Mouse (Mus musculus) G1E-ER4 (cell line): ENCODE measurements around the gene Rims3. TPM values are rescaled to one million over a fixed set of nuclear protein-coding genes. Genes with fewer than 3 reads are reported as not detected.
A peak's percentile ranks its signal among the peaks of the same experiment; 100 is the strongest.

Source experiments
- GATA1 ChIP-seq: IDR thresholded peaks from one replicate; pipeline ENCODE4 v1.8.0; 2012; ENCODE audit warnings: low read length, inconsistent platforms
- polyA plus RNA-seq: library from polyadenylated mRNA; stranded (reverse); fragments of >175 nt; gene quantifications from 2 replicates; pipeline ENCODE4 v1.2.3, GENCODE M21; 2012

The Rims3 gene
- polyA plus RNA-seq, 1 experiment: not detected

DNA sequence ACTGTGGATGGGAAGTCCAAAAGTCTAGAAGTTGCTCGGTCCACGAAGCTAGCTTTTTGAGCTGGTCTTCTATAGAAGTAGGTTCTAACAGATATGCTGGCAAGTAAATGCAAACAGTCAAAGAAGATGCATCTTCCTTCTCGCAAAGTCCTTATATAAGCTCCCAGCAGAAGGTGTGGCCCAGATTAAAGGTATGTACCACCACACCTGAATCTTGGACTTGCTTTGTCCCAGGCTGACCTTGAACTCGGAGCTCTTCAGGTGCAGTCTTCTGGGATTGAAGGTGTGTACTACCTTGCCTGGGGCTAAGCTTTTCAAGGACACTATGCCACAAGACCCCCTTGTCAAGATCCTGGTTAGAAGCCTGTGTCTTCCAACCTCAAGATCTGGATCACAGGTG is 23.1 kb upstream of the Rims3 start, which contains the start of gene Nfyc:
Gene Nfyc (minus strand): TSS at position 101 of the 400 bp plus-strand sequence.
- no peak for TF ChIP-seq GATA1

DNA sequence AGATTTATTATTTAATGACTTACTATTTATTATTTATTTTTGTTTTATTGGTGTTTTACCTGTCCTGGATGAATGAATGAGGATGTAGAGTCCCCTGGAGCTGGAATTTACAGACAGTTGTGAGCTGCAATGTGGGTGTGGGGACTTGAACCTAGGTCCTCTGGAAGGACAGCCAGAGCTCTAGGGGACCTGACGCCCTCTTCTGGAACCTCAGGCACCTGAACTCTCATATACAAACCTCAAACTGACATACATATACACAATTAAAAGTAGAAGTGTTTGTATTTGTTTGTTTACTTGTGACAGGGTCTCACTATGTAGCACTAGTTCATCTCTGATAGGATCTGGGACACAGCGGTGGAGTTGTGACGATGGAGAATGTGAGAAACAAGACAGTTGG is 13.3 kb upstream of the Rims3 start:
- no peak for TF ChIP-seq GATA1

DNA sequence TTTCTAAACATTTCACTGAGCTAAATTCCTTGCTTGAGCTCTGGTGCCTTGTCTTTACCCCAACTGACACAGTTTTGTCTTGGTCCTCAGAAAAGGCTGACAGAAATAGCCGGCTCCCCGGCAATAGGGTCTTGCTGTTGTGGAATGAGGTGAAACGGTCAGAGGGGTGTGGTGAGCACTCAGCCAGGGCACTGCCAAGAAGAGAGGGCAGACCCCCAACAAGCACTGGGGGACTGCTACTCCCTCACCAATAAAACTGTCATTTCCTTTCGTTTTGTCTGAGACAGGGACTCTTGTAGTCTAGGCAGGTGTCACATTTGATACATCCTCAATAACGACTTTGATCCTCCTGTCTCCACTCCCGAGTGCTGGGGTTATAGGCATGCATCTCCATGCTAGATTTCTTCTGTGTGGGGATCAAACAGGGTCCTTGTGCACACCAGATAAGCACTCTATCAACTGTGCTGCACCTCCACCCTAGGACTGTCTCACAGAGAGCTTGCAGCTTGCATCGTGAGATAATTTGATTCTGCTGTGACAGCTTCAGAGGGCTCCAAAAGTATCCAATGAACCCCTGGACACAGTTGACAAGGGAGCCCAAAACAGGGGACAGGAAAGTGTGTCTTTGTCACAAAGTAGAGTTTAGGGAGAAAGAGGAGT is 10.1 kb upstream of the Rims3 start:
- peak; percentile 74 for TF ChIP-seq GATA1

DNA sequence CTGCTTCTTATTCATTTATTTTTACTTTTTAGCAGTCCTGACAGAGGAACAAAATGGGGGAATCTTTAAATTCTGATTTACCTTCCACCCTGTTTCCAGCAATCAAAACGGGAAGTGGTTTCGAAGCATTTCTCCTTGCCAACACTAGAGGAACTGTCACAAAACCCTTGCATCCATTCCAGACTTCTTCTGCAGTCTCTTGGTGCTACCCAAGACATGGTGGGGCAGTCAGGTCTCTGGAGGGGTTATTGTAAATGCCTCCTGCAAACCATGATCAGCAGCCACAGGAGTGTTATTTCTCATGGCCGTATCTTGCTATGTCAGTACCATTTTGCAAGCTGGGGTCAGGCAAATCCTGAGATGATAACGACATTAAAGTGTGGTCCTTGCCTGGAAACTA is 9.5 kb upstream of the Rims3 start:
- TF ChIP-seq GATA1: no peak

DNA sequence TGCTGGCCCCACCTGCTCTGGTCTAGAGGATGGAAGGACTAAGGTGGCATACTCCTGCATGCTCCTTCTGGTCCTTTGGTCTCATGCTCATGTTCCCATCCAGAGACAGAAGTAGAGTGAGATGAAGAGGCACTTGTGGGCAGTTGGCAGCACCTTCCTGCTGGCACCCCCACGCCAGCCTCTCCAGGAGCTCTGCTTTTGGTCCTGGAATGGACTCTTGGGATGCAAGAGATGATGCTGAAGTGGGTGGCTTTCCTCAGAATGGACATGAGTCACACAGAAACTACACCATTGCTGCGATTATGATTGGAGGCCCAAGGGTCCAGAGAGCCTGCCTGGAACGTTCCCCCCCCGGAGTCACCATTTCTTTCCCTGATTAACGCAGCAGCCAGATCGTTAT is 5.7 kb upstream of the Rims3 start:
- no peak for TF ChIP-seq GATA1

DNA sequence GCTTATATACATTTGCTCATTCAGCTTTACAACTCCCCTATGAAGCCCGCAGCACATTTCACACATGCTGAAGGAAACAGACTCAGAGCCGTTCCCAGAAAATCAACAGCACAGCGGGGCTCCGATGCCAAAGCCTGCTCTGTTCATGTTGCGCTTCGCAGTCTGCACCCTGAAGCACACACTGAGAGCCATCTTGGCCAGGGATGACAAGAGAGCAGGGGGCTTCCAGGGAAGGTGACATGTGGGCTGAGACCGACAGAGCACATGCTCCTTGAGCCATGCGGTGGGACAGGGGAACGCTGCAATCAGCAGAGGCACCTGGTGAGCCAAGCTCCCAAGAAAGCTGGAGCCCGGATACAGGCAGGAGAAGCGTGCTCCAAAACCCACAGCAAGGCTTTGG is 5.2 kb upstream of the Rims3 start:
- no peak for TF ChIP-seq GATA1

DNA sequence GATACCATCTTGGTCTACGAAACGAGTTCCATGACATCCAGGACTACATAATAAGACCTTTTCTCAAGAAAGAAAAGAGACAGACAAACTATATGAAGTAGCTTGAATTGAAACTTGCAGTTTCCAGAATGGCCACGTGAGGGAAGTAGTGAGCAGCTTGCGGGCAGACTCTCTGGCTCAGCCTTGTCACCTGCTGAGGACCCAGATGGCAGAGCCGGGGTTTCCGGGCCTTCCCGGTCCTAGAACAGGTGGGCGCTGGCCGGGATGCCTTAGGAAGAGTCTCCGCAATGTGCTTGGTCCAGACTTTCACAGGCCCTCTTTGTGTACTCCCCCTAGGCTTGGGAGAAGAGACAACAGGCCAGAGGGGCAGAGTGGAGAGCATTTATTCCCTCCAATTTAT is 3.7 kb upstream of the Rims3 start:
- no peak for TF ChIP-seq GATA1

DNA sequence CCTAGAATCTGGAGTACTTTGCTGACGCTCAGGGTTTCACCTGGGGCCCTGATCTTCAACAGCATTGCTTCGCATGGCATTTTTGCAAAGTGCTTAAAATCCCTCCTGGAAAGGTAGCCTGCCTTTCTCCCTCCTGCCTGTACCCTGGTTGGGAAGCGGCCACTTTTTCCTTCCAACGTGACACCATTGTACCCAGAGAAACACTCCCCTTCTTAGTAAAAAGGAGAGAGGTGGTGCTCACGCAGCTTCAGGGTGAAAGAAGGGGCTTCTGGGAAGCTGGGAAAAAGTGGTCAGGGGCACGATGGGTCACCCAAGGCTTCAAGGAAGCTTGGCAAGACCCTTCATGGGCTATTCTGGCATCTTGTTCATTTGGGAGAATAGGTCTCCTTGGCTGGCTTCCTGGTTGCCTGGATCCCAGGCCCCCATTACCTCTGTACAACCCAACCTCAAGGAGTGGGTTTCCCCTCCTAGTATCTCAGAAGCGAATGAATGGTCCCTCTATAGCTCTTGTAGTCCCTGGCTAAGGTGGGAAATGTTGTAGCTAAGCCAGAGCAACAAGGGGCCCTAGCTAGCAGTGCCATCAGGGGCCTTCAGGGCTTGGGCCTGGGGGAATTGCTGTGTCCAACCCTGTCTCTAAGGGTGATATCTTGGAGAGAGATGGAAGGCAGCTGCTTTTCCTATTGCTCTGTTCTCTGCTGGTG is 894 bp downstream of the Rims3 start:
- TF ChIP-seq GATA1: no peak

DNA sequence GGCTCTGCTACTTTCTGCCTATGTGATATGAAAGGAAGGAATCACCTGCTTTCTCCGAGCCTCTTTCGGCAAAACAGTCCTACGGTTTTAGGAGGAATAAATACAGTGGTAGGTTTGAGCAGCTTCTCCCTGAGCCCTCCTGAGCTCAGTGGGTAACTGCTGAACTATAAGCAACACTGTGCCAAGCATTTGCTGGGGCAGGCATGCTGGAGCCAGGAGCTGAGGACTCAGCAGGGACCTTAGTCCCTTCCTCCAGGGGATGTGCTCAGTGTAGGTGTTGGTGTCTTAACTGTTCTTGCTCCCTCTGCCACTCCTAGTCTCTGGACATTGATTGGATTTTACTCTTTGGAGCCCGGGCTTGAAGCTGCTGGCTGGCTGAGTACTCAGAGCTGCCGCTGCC is 1.8 kb downstream of the Rims3 start:
- no peak for TF ChIP-seq GATA1

DNA sequence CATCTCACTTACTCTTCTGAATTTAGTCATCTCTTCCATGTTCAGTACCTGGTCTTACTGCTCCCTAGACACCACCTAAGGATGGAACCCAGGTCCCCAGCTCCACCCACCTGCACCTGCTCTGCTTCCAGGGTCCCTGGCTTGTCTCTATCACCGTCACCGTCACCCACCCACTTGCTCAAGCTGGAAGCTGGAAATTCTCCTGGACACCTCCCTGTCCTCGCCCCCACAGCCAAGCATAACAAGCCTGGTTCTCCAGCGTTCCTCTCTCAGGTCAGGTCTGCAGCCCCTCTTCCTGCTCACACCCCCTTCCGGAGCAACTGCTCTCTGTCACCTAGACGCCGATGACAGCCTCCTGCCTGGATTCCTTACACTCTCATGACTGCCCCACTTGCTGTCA is 5.2 kb downstream of the Rims3 start:
- no peak for TF ChIP-seq GATA1

DNA sequence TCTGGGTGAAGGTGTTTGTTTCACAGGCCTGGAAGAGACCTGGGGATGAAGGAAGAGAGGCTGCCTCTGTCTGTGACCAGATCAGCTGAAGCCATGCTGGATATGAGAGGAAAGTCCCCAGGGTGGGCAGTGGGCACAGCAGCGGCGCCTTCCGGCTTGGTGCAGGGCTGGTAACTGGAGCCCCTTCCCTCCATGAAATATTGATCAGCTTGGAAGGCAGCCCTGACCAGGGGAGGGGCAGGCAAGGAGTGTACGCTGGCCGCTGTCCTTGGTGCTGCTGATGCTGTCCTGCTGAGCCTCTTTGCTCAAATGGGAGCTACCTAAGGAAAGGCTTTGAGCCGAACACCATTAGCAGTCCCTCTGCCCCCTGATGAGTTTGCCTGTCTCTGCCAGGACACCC is 11.6 kb downstream of the Rims3 start:
- no peak for TF ChIP-seq GATA1

DNA sequence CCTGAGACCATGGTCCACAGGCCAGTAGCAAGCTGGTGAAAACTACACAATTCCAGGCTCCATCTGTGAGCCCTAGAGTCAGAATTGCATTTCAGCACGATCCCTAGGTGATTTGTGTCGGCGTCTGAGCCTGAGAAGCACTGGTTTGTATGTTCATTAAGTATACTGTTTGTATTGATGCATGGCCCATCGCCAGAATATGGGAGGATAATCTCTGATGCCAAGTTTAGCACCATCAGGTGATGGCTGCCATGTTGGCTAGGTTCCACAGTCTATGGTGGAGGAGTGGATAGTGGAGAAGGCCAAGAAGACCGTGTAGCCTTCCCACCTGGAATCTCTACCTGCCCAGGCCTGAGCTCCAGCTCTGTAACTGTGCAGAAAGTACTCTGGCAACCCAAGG is 13.6 kb downstream of the Rims3 start:
- TF ChIP-seq GATA1: no peak

DNA sequence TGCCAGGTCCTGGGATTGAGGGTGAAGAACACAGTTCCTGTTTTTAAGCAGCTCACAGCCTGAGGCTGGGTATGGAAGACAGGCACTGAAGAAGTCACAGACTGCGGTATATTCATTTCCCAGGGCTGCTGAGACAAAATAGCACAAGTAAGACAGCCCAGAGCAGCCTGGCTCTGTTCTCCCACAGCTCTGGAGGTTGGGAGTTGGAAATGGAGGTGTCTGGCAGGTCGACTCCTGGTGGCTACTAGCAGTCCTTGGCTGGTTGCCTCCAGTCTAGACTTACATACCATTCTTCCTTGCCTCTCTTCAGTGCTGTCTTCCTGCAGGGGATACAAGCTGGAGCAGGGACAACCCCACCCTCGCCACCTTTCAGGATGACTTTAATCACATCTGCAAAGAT is 14.4 kb downstream of the Rims3 start:
- no peak for TF ChIP-seq GATA1

DNA sequence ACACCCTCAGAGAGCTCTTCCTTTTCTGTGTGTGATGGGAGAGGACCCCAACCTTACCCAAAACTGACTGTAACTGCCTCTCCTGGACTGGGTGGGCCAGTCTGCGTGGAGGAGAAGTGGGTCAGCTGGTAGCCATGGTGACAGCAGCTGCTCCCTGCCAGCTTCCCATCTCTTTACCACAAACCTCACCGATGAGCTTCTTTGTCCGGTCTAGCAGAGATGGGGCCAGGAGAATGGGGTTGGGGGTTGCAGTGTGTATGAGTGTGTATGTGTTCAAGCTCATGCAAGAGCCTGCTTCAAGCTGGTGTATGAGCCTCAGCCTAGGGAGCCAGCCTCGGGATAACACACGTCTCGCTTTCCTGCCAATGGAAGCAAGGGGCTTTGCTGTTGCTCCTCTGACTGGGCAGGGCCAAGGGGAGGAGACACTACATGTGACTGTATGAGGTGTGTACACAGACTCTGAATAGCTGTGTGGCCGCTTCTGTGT is 15.7 kb downstream of the Rims3 start:
- TF ChIP-seq GATA1: no peak

DNA sequence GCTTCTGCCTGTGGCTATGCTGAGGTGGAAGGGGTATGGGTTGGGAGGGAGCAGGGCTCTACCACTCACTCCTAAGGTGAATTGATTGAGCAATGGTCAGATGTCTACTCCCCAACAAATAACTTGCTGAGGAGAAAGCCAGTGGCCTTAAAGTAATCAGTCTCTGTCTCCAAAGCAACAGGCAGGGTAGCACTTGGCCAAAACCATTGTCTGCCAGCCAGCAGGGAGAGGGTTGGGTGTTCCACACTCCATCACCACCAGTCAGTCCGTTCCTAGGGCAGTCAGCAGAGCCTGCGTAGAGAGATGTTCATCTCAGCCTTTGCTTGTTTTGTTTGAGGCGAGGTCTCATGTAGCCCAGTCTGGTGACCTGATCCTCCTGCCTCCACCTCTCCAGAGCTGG is 21.3 kb downstream of the Rims3 start:
- TF ChIP-seq GATA1: no peak

DNA sequence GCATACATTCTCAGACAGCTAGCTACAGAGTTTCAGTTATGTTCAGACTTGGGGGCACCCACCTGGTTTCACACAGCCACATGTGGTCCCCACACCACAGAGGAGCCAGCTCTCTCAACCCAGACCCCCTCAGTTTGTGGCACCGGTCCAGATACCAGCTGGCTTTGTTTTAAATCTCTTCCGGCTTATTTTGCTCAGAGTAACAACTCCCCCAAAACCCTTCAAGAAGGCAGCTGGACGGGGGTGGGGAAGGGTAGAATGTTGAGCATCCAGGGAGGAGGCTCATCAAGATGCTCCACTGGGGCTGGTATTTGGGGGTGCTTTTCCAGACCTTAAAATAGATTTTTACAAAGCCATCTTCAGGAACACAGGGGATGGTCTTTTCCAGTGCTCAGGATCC is 24.1 kb downstream of the Rims3 start:
- TF ChIP-seq GATA1: no peak

DNA sequence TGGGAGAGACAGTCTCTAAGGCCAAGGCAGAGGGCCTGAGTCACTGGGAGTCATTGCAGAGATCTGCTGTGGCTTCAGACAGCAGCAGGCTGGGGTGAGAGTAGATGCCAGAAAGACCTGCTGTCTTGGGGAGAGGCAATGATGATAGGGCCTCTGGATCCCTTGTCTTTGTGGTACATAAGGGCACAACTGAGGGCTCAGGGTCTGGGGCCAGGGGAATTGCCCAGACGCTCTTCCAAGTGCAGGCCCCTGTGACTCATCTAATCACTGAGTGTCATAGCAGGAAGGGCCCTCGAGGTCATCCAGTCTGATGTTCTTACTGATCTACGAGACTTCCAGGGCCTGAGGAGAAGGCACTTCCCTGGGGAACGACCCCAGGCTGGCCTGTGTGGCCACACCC is 24.8 kb downstream of the Rims3 start:
- no peak for TF ChIP-seq GATA1
